Mouse (Mus musculus): Measurements from ENCODE around the gene Cptp.
A peak's percentile ranks its signal among the peaks of the same experiment; 100 is the strongest.

Gene Cptp

DNA sequence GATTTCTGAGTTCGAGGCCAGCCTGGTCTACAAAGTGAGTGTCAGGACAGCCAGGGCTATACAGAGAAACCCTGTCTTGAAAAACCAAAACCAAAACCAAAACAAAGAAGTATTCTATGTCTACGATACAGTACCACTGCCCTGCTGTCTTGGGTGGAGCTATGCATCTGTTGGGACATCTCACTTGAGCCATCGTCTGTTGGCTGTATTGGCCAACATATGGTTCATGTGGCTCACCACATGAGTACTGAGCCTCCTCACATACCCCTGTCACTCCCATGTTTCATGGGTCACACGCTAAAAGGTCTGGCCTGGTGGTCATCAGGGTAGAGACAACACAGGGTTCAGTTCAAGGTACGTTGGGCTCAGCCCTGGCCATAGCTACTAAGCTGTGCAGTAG is 17.1 kb upstream of the Cptp start:
- DNase-seq: no peak

DNA sequence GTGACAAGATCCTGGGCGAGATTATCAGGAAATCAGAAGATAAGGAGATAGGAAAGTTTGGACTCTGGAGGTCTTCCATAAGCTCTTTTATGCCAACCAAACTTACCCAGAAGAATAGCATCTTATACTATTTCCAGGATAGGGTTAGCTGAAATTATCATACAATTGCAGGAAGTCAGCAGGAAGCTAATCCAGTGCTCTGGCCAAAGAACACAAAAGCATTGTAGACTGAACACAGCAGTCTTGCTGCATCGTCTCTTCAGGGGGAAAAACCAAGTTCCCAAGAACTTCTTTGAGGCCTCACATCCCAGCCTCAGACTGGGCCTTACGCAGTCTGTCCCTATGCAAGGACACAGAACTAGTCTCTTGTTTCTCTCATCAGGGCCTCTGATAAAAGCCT is 14.3 kb upstream of the Cptp start:
- no peak for DNase-seq

DNA sequence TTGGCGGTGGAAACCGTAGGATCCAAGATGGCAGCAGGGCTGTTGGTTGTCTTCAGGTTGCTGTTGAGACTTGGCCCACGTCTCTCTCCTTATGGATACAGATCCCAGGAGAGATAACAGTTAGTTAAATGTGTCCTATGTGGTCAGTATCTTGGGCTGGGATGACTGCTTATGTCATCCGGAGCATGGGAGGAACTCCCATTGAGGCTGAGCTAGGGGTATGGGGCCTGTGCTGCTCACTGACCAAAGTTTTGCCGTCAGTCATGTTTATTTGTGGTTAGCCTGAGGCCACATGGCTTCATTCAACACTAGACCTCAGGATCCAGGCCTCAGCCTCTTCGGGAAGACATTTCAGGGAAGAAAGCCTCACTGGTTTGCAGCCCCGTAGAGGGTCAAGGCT is 2.2 kb upstream of the Cptp start:
- no peak for DNase-seq

DNA sequence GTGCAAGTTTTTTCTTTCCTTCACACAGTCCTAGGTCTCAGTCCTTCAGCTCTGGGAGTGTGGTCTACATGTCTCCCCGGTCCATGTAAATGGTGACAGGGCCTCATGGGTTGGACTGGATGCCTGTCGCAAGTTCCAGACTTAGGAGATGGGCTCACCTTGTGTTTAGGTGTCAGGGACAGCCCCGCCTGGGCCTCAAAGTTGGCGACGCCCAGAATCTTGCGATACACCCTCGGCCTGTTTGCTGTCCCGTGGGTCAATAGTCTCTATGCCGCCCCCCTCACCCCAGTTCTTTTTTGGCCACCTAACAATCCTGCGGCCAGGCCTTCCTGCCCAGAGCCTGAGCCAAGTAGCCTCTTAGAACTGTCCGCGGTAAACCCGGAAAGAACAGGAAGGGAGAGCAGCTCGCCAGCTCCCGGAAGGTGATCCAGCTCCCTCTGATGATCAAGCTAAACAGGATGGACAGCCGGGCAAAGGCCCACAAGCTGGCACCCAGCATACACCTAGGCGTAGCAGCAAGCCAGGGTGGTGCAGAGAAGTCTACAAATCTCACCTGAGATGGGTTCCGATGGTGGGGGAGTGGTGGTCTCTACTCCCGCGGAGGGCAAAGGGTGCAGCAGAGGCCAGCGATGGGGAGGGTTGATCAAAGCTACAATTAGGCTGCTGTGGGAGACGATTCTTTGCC is 484 bp downstream of the Cptp start:
- DNase-seq: peak; percentile 30

DNA sequence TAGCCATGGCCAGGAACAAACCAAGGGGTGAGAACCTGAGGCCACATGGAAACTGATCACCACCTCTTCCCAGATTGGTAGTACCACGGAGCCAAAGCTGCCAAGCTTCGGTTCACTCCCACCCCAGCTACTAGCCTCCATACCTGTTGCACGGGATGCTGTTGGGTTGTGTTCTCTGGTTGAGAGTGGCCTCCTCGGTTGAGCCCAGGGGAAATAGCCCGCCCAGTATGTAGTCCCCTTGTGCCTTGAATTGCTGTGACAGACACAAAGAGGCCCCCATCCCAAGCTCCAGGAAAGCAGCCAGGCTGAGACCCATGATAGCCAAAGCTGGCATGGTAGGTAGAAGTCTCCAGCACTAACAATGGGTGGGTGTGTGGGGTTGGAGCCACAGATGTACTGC is 6.2 kb downstream of the Cptp start, which contains the start of gene Tas1r3:
Tas1r3 (minus strand) TSS at position 362 of the 400 bp plus-strand sequence.
- DNase-seq: no peak

DNA sequence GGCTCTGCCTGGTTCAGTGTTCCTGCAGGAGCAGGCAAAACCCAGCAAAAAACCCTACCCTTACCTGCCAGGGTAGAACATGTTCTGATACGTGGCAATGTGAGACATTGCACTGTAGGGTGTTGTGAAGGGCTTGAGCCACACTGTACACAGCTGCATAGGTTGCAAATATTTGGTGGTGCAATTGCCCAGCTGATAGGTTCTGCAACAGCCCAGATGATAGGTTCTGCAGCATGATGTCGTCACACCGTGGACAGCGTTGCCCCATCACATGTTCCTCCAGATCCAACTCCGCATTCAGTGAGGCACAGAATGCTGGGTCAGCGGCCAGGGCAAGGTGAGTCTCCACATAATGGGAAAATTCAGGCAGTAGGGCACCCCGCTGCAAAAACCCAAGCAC is 7.5 kb downstream of the Cptp start:
- DNase-seq: no peak

DNA sequence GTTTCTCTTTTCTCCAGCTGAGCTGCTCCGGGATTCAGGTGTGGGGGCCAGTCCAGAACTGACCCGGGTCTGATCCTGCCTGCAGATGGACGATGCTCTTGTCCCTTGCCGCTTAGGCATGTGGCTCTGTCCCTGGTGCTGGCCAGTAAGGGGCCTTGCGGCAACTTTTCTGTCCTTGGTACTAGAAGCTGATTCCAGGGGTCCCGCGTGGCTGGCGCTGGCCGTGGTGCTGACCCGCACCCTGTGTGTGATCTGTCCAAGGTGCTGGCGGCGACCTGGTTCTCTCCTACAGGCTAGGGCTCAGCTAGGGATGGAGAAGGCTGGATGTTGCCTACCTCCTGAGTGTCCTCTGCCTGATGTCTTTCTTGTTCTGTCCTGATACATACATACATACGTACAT is 9.9 kb downstream of the Cptp start:
- peak; percentile 51 for DNase-seq

DNA sequence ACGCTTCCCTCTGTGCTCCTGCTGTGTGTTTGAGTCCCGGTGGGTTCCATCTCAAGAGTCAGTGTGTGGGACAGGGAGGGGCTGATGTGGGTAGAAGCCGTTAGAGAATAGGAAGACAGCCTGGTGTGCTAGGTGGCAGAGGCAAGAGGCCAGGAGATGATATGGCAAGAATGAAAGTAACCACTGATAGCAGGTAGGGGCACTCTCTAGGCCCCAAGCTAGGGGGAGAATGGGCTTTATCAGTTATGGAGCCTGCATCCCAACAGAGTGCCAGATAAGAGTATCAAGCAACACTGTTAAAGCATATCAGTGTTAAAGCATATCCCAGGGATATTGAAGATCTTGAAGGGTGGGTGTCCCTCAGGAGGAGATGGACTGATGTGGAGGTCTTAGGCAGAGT is 12.4 kb downstream of the Cptp start:
- no peak for DNase-seq

DNA sequence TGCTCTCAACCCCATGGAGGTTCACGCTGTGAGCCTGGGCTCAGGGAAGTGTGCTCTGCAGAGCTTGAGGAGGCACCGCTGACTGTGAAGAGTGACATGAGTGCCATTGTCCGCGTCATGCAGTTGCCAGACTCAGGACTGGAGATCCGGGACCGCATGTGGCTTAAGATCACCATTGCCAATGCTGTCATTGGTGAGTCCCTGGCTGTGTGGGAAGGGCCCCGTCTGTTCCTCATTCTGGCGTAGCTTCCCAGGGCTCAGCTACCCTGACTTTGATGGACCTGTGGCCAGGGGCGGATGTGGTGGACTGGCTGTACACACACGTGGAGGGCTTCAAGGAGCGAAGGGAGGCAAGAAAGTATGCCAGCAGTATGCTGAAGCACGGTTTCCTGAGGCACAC is 13.2 kb downstream of the Cptp start:
- no peak for DNase-seq

DNA sequence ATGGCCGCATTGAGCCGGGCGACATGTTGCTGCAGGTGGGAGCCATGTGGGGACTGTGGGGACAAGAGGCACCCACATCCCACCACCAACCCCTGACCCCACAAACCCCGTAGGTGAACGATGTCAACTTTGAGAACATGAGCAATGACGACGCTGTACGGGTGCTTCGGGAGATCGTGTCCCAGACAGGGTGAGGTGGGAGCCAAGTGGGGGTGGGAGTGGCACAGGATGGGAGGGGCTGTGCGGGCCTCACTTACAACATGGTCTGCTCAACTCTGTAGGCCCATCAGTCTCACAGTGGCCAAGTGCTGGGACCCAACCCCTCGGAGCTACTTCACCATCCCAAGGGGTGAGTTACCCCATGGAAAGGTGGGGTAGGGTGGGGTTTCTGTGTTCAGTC is 14.2 kb downstream of the Cptp start:
- DNase-seq: no peak

DNA sequence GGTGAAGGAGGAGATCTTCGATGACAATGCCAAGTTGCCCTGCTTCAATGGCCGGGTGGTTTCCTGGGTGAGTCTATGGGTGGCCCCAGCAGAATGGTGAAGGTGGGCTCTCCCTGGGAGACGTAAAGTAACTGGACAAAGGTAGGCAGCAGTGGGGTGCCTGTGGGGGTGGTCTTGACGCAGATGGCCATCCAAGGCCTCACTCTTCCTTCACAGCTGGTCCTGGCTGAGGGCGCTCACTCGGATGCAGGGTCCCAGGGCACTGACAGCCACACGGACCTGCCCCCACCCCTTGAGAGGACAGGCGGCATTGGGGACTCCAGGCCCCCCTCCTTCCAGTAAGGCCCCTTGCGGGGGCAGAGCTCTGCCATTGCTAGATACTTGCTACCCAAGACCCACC is 15.8 kb downstream of the Cptp start:
- no peak for DNase-seq

DNA sequence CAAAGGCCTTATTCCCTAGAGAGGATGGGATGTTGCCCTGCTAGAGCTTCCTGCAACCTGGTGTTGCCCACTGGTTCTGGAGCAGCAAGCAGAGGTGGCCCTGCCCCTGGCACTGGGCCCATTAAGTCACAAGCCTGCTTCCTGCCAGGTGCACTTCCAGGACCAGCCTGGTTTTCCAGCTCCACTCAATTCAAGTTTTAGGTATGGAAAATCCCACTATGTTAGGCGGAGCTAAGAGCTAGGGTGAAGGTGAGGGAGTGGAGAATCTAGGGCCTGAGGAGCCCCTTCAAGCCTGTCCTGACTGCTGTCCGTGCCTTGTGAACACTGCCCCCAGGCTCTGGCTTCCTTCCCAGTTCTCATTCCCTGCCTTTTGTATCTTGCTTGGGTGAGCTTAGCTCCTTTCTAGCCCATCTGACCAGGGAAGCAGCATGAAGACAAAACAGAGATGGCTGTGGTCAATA is 17.3 kb downstream of the Cptp start:
- no peak for DNase-seq

DNA sequence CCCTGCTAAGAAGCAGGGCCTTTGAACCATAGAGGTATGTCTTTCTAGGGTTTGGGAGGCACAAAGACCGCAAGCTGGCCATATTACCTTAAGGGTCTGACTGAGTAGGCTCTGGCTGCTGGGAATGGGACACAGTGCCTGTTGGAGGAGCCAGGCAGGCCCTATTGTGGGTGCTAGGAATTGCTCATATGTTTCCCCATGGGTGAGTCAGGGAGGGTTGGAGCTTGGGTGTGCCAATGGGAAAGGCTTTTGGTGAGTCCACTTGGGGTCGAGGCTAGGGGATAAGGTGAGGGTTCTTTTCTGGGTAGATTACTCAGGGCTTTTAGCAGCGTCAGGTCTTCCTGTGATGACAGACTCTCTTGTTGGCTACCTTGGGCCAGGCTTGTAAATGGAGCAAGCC is 17.9 kb downstream of the Cptp start:
- DNase-seq: no peak

DNA sequence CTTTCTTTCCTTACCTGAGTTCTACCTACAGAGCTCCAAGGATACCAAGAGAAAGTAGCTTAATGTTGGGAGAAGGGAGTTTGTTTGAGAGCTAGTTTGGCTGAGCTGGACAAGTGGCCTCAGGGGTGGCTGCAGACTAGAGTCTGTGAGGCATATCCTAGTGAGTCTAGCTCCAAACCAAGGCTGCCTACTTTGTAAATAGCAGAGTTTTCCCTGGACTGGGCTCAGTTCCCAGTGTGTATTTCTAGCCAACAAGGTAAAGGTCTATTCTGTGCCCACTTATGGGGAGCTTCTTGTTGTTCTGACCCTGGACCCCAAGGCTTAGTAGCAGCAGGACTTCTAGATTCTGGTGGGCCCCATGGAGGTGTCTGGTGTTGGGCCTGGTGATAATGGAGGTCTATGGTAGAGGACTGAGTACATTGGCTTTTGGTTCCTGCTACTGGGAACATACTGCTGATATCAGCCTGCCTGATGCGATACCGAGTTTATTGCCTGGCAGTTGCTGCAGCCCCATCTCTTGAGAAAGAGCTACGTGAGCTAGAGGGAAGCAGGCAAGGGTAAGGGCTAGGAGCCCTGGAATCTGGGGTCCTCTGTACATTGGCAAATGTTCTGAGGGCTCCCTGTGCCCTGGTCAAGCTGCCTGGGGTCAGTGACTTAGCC is 19.3 kb downstream of the Cptp start:
- no peak for DNase-seq

DNA sequence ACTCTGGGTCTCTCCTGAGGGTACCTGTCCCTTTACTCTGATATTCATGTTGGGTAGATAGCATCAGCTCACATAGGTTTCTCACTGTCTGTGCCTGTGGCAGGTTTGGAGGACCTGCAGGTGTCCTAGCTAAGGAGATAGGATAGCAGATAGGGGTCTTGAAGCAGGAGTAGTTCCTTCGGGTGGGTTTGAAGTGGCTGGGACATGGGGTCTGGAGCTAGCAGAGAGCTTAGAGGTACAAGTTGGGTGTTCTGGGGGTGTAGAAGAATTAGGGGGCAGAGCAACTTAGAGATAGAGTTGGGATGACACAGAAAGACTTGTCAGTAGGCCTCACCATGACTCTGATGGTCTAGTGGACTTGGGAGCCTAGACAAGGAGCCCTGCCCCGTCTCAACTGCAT is 19.8 kb downstream of the Cptp start:
- no peak for DNase-seq

DNA sequence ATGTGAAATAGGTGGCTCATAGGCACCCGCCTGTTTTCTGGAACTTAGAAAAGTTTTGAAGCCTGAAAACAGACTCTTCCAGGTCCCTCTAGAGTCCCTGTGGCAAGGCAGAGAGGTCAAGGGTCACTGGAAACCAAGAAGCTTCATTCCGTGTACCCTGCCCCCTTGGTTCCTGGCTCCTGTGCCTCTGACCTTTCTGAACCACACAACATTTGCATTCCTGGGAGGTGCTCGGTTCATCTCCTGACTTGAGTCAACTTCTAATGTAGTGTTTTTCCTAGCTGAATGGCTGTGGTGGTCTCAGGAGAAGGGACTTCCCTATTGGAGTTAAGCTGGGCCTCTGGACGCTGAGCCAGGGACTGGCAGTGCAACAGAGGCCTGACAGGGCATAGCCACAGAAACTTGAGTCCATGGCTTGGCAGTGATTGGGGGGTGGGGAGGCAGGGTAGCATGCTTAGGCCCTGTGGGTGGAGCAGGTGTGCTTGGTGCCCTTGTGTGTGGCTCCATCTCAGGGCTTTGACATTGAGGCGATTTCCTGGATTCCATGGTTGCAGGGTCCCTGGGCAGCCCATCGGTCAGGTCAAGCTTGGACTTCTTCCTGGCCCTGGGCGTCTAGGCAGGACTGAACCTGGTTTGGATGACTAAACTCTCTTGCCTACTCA is 20.7 kb downstream of the Cptp start:
- DNase-seq: no peak

DNA sequence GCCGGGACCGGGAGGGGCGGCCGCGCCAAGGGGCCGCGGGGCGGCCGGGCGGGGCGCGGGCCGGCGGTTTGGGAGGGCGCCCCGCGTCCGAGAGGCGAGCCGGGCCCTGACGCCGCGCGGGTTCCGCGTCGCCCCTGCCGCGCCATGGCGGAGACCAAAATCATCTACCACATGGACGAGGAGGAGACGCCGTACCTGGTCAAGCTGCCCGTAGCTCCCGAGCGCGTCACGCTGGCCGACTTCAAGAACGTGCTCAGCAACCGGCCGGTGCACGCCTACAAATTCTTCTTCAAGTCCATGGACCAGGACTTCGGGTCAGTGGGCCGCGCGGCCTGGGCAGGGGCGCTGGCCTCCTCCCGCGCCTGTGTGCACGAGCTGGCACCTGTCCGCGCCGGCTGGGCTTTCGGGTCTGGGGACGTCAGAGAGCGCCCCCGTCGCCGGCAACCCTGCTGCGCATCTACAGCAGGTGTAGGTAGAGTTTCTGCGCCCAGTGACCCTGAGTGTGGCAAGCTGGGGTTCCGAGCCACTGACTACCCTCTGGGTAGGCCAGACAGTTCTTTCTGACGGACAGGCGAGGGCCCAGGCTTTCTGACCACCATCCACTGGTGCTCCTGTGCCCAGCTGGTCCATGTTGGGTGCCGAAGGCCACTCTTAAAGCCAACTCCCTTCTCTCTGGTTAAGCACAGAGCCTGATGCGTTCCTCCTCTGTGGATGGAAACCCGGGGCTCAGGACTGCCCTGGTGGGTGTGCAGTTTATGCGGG is 21.5 kb downstream of the Cptp start:
- DNase-seq: peak; percentile 44

DNA sequence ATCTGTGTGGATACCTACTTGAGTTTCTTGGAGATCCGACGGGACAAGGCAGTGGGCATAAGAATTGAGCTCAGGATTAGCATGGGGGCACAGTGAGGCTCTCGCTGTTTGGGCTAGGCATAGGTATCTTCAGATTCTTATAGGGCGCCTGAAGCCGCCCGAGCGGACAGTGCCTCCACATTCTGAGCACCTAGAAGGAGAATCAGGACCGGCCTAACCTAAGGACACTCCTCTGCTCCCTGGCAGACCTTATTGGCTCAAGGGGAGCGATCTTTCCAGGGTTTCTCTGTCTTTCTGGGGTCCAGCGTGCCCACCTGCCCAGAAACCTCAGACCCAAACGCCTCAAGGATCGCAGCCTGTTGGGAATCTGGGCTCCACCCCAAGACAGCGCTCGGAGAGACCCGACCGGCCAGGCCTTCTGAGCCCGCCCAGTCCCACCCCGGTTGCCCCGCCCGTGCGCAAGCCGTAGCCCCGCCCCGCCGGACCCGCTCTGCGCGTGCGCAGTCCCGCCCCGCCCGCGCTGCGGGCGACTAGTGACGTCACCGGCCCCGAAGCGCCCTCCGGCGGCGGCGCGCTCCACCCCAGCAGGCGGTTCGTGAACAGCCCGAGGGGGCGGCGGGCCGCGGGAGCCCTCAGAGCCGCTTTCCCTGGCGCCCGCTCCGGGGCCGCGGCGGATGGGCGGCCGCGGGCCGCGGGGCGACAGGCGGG is 22.2 kb downstream of the Cptp start, which contains the start of gene Dvl1:
Dvl1 (plus strand) TSS at position 532 of the 708 bp plus-strand sequence.
- DNase-seq: peak; percentile 97

DNA sequence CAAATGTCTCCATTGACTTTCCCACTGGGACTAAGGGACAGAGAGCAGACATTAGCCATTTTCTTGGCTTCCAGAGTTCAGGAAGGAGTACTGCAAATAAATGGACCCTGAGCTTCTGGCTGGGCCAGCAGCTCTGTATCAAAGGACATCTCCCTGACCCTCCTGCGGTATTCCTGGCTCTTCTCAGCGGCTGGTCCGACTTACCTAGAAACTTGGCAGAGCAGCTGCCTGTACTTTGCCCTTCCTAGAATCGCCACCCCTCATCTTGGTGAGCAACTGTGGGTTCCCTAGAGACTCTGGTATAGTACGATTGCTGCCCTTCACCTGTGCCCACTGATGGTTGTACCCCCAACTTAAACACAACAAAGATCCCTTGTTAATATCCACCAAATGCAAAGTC is 26.0 kb downstream of the Cptp start:
- no peak for DNase-seq

DNA sequence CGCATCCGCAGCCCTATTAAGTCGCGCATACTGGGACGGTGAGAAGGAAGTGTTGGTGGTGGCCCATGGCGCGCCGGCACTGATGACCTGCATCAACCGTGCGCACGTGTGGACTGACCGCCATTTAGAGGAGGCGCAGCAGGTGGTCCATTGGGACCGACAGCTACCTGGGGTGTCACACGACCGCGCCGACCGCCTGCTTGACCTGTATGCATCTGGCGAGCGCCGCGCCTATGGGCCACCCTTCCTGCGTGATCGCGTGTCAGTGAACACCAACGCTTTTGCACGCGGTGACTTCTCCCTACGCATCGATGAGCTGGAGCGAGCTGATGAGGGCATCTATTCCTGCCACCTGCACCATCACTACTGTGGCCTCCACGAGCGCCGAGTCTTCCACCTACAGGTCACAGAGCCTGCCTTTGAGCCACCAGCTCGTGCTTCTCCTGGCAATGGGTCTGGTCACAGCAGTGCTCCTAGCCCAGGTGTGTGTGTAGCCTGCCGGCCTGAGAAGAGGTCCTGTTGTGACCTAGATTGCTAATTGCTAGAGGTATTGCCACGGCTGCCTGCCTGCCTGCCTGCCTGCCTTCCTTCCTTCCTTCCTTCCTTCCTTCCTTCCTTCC is 27.5 kb downstream of the Cptp start:
- DNase-seq: no peak

DNA sequence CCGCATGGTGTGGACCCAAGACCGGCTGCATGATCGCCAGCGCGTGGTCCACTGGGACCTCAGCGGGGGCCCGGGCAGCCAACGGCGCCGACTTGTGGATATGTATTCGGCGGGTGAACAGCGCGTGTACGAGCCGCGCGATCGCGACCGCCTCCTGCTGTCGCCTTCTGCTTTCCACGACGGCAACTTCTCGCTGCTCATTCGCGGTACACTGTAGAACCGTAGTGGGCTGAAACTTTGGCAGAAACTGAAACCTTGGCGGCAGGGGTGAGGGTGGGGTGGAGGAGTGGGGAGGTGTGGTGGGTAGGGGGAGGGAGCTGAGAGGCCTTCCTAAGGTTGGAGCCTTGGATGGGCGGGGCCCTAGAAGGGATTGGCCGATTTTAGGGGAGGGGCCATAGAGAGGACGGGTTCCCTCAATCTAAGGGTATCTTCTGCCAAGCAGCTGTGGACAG is 28.2 kb downstream of the Cptp start:
- DNase-seq: peak; percentile 69

Data from lung, postnatal 14 days (tissue).